Mouse (Mus musculus) spleen, adult 2 months (tissue): ENCODE measurements around the gene Asrgl1.

Source experiments
- CTCF ChIP-seq: fragments of 200-500 bp; IDR thresholded peaks from 2 replicates; pipeline ENCODE4 v1.5.1; 2011; ENCODE audit warnings: mild to moderate bottlenecking, inconsistent platforms; ENCODE audit not compliant: insufficient read depth, insufficient read length, insufficient replicate concordance; ENCODE audit errors: extremely low read depth
- POLR2A ChIP-seq: fragments of 200-500 bp; IDR thresholded peaks from 2 replicates; pipeline ENCODE4 v1.6.1; 2011; ENCODE audit warnings: low read depth, low read length, inconsistent platforms

- TF ChIP-seq CTCF, result no peak
- no peak for TF ChIP-seq POLR2A
Measured at GRCm38 (mm10) chr19:9146214-9146613, 10.8 kb upstream of the Asrgl1 start.
